Mouse (Mus musculus): ENCODE results near the gene Bloc1s5.

DNA sequence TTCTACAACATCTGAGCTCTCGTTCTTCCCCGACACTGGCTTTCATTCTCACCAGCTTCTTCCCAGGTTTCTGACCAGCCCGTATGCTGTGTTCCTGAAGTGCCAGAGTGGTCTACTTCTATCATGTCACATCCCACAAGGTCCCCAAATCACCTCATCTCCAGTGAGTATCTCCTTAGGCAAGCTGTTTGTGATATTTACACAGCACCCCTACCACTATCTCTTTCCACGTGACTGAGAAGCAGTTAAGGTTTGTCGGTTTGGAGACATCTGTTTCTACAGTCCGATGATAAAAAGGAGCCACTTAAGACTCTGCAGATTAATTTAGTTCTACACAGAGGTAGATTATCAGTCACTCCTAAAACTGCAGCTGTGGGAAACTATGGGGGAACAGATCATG is 2.4 kb downstream of the Bloc1s5 start:
- no peak for TF ChIP-seq POLR2A (IDR thresholded peaks at IDR 0.05; ENCODE audit: borderline replicate concordance, low read depth, low read length)
- no peak for TF ChIP-seq CTCF (IDR thresholded peaks at IDR 0.05; ENCODE audit: low read depth, low read length)

All from bone marrow macrophage, adult 2 months (primary cell).